Mouse (Mus musculus): ENCODE measurements at regions not wholly inside any gene's neighbourhood (a gene's known extent, or its start where the extent isn't known, plus 50 kb on each side); places are given as distances from the start of the nearest gene placed in this dataset.
A peak's percentile ranks its signal among the peaks of the same experiment; 100 is the strongest.

GRCm38 (mm10) chr2:45647846-45648245 is 530.7 kb upstream of the Zeb2 start:
- DNase-seq (ENCODE audit: low read depth, low spot score) = no peak

- no peak for DNase-seq (ENCODE audit: low read depth, low spot score)
Measured at GRCm38 (mm10) chr2:45630081-45630480, 512.9 kb upstream of the Zeb2 start.

GRCm38 (mm10) chr2:45629616-45630015 is 512.4 kb upstream of the Zeb2 start:
- no peak for DNase-seq (ENCODE audit: low read depth, low spot score)

GRCm38 (mm10) chr2:45623056-45623455 is 505.9 kb upstream of the Zeb2 start:
- DNase-seq (ENCODE audit: low read depth, low spot score) = no peak

- DNase-seq (ENCODE audit: low read depth, low spot score) = no peak
Measured at GRCm38 (mm10) chr2:45608926-45609325, 491.7 kb upstream of the Zeb2 start.

DNA sequence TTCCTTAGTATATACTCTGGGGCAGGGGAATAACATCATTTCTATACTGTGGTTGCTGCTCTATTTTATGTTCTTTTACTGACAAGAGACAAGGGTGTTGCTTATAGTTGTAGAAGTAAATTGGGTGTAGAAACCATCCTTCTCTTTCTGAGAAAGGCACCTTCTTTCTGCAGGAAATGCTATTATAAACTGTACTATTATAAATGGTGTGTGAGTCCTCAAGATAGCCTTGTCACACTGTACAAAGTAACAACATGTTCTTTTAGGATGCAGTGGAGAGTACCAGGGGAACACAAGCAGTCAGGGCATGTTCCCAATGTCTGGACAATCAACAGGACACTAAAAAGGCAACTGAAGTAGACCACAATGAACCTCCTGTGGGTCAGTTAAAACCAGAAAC is 490.2 kb upstream of the Zeb2 start:
- DNase-seq (ENCODE audit: low read depth, low spot score) = no peak

GRCm38 (mm10) chr2:45601332-45601900 is 484.2 kb upstream of the Zeb2 start:
- no peak for DNase-seq (ENCODE audit: low read depth, low spot score)

DNA sequence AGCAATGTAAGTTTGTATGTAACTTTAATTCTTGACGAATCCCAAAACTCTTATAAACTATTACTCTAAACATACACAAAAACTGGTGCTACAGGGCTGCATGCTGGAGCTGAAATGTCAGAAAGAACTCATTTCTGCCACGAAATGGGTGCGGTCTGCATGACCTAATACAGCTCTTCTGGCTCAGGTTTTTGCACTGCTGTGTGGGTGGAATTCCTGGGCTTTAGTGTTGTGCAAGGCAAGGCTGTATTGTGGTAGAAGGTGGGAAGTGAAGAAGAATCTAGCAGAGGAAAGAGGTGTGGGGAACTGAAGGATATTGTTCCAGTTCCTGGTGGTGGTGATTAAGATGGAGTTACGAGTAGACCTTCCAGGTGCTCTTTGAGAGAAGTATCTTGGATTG is 476.6 kb upstream of the Zeb2 start:
- DNase-seq (ENCODE audit: low read depth, low spot score) = peak; percentile 36

- no peak for DNase-seq (ENCODE audit: low read depth, low spot score)
Measured at GRCm38 (mm10) chr2:45590980-45591379, 473.8 kb upstream of the Zeb2 start.

- no peak for DNase-seq (ENCODE audit: low read depth, low spot score)
Measured at GRCm38 (mm10) chr2:45588248-45588647, 471.1 kb upstream of the Zeb2 start.

- no peak for DNase-seq (ENCODE audit: low read depth, low spot score)
Measured at GRCm38 (mm10) chr2:45586588-45587200, 469.5 kb upstream of the Zeb2 start.

DNA sequence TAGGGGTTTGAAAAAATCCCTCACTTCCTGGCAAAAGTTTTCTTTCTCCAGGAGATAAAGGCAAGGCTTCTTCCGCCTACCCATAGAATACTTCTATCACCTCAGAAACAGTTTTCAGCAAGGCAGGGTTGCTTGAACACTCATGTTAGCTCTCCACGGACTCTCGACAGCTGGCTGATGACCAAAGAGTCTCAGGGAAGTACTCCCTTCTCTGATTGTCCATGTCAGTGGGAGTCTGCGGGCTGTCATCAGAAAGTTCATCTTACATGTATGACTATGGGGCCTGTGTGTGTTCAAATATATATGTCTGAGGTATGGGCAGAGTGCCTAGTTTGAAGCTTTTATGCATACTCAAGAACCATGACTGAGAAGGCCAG is 464.3 kb upstream of the Zeb2 start:
- no peak for DNase-seq (ENCODE audit: low read depth, low spot score)

GRCm38 (mm10) chr2:45580838-45581548 is 463.8 kb upstream of the Zeb2 start:
- DNase-seq (ENCODE audit: low read depth, low spot score) = peak; percentile 60

DNA sequence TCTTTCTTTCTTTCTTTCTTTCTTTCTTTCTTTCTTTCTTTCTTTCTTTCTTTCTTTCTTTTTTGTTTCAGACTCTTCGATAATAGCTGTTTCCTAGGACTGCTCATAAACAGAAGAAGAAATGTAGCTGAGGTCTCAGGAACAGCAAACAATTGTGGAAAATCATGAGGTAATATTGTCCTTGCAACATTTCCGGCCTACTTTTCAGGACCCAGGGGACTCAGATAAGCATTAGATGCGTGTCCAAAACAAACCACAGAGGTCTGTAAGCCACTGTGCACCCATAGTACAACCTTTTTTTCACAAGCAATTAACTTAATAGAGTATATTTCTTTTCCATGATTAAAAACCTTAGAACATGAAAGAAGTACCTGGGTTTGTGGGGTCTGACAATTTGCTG is 455.7 kb upstream of the Zeb2 start:
- DNase-seq (ENCODE audit: low read depth, low spot score) = peak; percentile 47

DNA sequence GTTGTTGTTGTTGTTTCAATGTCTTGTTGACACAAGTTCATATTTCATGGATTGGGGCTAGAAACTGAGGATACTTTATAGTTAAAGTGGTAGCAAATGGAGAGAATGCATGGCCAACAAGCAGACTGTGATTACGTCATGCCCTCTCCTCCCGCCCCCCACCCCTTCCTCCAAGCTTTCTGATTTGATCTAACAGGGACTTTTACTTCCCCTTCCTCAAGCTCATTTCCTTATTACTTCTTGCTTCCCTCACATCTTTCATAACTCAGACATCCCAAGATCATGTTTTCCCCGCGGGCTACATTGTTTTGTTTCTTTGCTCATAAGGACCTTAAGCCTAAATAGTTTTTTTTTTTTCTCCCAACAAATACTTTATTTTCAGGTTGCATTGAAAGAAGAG is 437.5 kb upstream of the Zeb2 start:
- no peak for DNase-seq (ENCODE audit: low read depth, low spot score)

- no peak for DNase-seq (ENCODE audit: low read depth, low spot score)
Measured at GRCm38 (mm10) chr2:45541394-45541793, 424.2 kb upstream of the Zeb2 start.

DNA sequence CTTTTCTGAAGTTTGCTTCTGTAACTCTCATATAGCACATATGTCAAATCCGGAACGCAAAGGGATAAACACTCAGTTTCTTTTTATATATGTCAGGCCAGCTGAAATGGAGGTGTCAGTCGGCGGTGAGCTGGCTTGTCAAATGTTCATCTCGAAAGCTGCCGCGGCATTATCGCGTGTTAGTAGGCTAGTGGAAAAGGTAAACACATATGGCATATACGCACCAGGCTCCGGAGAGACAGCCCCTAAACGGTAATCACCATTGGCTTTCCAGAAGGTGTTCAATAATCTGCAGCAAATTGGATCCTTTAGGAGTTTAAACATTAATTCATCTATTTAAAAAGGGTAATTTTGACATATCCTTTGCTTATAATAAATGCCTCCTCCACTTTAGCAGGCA is 421.8 kb upstream of the Zeb2 start:
- DNase-seq (ENCODE audit: low read depth, low spot score) = no peak

- DNase-seq (ENCODE audit: low read depth, low spot score) = peak; percentile 48
Measured at GRCm38 (mm10) chr2:45537722-45538121, 420.5 kb upstream of the Zeb2 start.

- DNase-seq (ENCODE audit: low read depth, low spot score) = peak; percentile 23
Measured at GRCm38 (mm10) chr2:45534806-45535205, 417.6 kb upstream of the Zeb2 start.

DNA sequence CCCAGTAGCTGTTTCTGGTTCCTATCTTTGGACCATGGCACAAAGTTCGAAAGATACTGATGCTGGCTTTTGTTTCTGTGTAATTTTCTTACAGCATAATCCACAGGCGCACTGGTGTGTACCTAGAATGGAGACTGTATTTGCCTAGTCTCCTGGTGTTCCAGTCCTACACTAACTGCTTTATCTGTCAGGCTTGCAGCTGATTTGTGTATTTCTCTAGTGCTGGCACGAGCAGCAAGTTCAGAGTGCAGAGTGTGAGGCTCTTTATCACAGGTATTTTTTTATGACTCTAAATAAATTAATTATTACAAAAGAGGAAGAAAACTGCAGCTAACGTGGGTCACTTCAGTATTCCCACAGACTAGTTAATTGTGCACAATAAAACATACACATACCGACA is 405.1 kb upstream of the Zeb2 start:
- DNase-seq (ENCODE audit: low read depth, low spot score) = no peak

- no peak for DNase-seq (ENCODE audit: low read depth, low spot score)
Measured at GRCm38 (mm10) chr2:45519550-45520152, 402.5 kb upstream of the Zeb2 start.

- peak; percentile 54 for DNase-seq (ENCODE audit: low read depth, low spot score)
Measured at GRCm38 (mm10) chr2:45514290-45515180, 397.3 kb upstream of the Zeb2 start.
